11 mouse cellular contexts compared by ENCODE assay signal in the genomic region with DNA sequence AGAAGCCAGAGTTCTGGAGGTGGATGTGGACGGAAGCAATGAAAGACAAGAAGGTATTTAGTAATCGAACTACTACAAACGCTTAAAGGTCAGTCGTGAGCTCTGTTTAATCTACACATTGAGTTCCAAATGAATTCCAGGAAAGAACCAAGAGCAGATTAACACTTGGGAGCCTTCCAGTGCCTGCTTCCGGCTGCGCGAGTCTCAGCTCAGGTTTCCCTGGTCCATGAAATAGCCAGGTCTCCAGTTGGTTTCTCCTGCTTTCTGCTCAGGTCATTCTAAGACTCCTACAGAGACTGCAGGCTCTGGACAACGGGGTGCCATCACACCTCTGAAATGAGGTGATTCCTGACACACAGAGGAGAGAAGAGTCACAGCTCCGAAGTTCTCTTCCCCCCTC. TPM values are rescaled to one million over a fixed set of nuclear protein-coding genes. Genes with fewer than 3 reads are reported as not detected.
DNase-seq lines count a peak whose midpoint lies in the region; ATAC-seq lines count a peak whose summit lies in the region.
"Had no signal": no experiment of that assay in that cellular context is flagged by ENCODE, and none has a peak within 500 bp of the region (broad histone marks: within the 10 kb centered on the region; RNA-seq: fewer than 3 reads in every experiment).

No protein-coding gene starts in this region.

- H3K27me3 ChIP-seq in hindbrain, embryonic 14.5 days (ENCODE audit: control insufficient read depth, insufficient read depth, low read length), result no peaks in the 10 kb centered on the region
- no peaks in the 10 kb centered on the region; the same call in 1 of the 2 replicates for H3K27me3 ChIP-seq in hindbrain, embryonic 12.5 days
- no peaks in the 10 kb centered on the region for H3K27me3 ChIP-seq in embryonic facial prominence, embryonic 13.5 days
- no peaks in the 10 kb centered on the region for H3K27me3 ChIP-seq in limb, embryonic 11.5 days (ENCODE audit: control insufficient read depth, insufficient read depth, low read length)
- H3K27me3 ChIP-seq: neural tube, embryonic 12.5 days had no signal

- H3K27ac ChIP-seq in hindbrain, embryonic 14.5 days, result no peak overlapping the region
- no peak overlapping the region for H3K27ac ChIP-seq in hindbrain, embryonic 12.5 days
- H3K27ac ChIP-seq in embryonic facial prominence, embryonic 13.5 days, result no peak overlapping the region
- H3K27ac ChIP-seq in limb, embryonic 11.5 days (replicated peaks; ENCODE audit: low read depth, low read length), result peak overlapping the region; percentile 56; the same call in 1 of the 2 replicates
- H3K27ac ChIP-seq: macrophage; neural tube, embryonic 12.5 days had no signal

- H3K9ac ChIP-seq in hindbrain, embryonic 14.5 days, result no peak overlapping the region
- no peak overlapping the region for H3K9ac ChIP-seq in hindbrain, embryonic 12.5 days
- H3K9ac ChIP-seq in embryonic facial prominence, embryonic 13.5 days, result no peak overlapping the region
- H3K9ac ChIP-seq in limb, embryonic 11.5 days (ENCODE audit: low read length), result no peak overlapping the region
- H3K9ac ChIP-seq: neural tube, embryonic 12.5 days had no signal

- H3K9me3 ChIP-seq in hindbrain, embryonic 14.5 days (ENCODE audit: control insufficient read depth, low read length), result no peaks in the 10 kb centered on the region
- no peaks in the 10 kb centered on the region for H3K9me3 ChIP-seq in hindbrain, embryonic 12.5 days (replicated peaks)
- H3K9me3 ChIP-seq in embryonic facial prominence, embryonic 13.5 days, result no peaks in the 10 kb centered on the region
- H3K9me3 ChIP-seq in limb, embryonic 11.5 days (ENCODE audit: control insufficient read depth, low read length), result no peaks in the 10 kb centered on the region
- H3K9me3 ChIP-seq: neural tube, embryonic 12.5 days had no signal

- no peak for ATAC-seq in hindbrain, embryonic 14.5 days (ENCODE audit: low FRiP score)
- ATAC-seq in hindbrain, embryonic 12.5 days (ENCODE audit: low FRiP score), result no peak
- ATAC-seq in embryonic facial prominence, embryonic 13.5 days (ENCODE audit: insufficient number of reproducible peaks, insufficient read depth, low FRiP score, low TSS enrichment, low read depth), result no peak
- ATAC-seq in limb, embryonic 11.5 days (ENCODE audit: insufficient number of reproducible peaks, low FRiP score, low TSS enrichment, low read depth), result no peak
- ATAC-seq: inflammation-experienced regulatory T-cells, adult 6 months had no signal

- H3K36me3 ChIP-seq in hindbrain, embryonic 14.5 days (replicated peaks; ENCODE audit: control insufficient read depth, insufficient read depth), result no peaks in the 10 kb centered on the region
- H3K36me3 ChIP-seq in hindbrain, embryonic 12.5 days, result no peaks in the 10 kb centered on the region
- H3K36me3 ChIP-seq in embryonic facial prominence, embryonic 13.5 days, result no peaks in the 10 kb centered on the region
- H3K36me3 ChIP-seq in limb, embryonic 11.5 days (ENCODE audit: control insufficient read depth, insufficient read depth, low read length), result no peaks in the 10 kb centered on the region
- H3K36me3 ChIP-seq: neural tube, embryonic 12.5 days had no signal

- 0 out of 2 replicates have a peak overlapping the region, but pooled peaks have one; percentile 19 for H3K4me2 ChIP-seq in hindbrain, embryonic 14.5 days (replicated peaks)
- no peak overlapping the region for H3K4me2 ChIP-seq in hindbrain, embryonic 12.5 days (replicated peaks)
- peak overlapping the region; percentile 32; the same call in 1 of the 2 replicates for H3K4me2 ChIP-seq in embryonic facial prominence, embryonic 13.5 days
- peak overlapping the region; percentile 17; the same call in 1 of the 2 replicates for H3K4me2 ChIP-seq in limb, embryonic 11.5 days (ENCODE audit: low read depth, severe bottlenecking)
- H3K4me2 ChIP-seq: neural tube, embryonic 12.5 days had no signal

- H3K4me1 ChIP-seq in hindbrain, embryonic 14.5 days (replicated peaks; ENCODE audit: control insufficient read depth, insufficient read depth, low read length), result peaks cover 5% of the 10 kb centered on the region; the same call in 1 of the 2 replicates
- peaks cover 3% of the 10 kb centered on the region; the same call in 1 of the 2 replicates for H3K4me1 ChIP-seq in hindbrain, embryonic 12.5 days
- H3K4me1 ChIP-seq in embryonic facial prominence, embryonic 13.5 days, result peaks cover 14% of the 10 kb centered on the region; the same call in 1 of the 2 replicates
- H3K4me1 ChIP-seq in limb, embryonic 11.5 days (ENCODE audit: control insufficient read depth, insufficient read depth, low read length), result 0 out of 2 replicates have a peak, but pooled peaks cover 4% of the 10 kb centered on the region

- no peak overlapping the region for H3K4me3 ChIP-seq in hindbrain, embryonic 14.5 days (replicated peaks; ENCODE audit: low read length)
- H3K4me3 ChIP-seq in hindbrain, embryonic 12.5 days, result no peak overlapping the region
- no peak overlapping the region for H3K4me3 ChIP-seq in embryonic facial prominence, embryonic 13.5 days
- H3K4me3 ChIP-seq in limb, embryonic 11.5 days (ENCODE audit: low read depth, low read length), result no peak overlapping the region
- H3K4me3 ChIP-seq: neural tube, embryonic 12.5 days had no signal

- no peak for DNase-seq in hindbrain, embryonic 14.5 days (ENCODE audit: low spot score)
- DNase-seq in ZHBTc4 (ENCODE audit: low read depth, low spot score), result peak; percentile 59
- peak; percentile 60 for DNase-seq in limb, embryonic 11.5 days (ENCODE audit: low spot score)
- no peak for DNase-seq in thymus, postnatal 14 days
- no peak for DNase-seq in right cerebral cortex, postnatal 4 days
- DNase-seq: right cerebral cortex, postnatal 14 days had no signal

- WGBS in hindbrain, embryonic 14.5 days, result 37% methylated on average over 9 of the region's 9 CpGs
- 31% methylated on average over 9 of the region's 9 CpGs for WGBS in hindbrain, embryonic 12.5 days
- WGBS in embryonic facial prominence, embryonic 13.5 days, result 19% methylated on average over 9 of the region's 9 CpGs
- 18% methylated on average over 9 of the region's 9 CpGs for WGBS in limb, embryonic 11.5 days

RNA-seq across cellular contexts. Expression of gene Cks2, which starts 34.0 kb away (rescaled TPM):
- 52.4 and 52.6 TPM in 2 replicates for polyA plus RNA-seq in hindbrain, embryonic 14.5 days (2014; fragmentation: Nextera tagmentation; extraction: Ambion mirVana)
- 161 and 183 TPM in 2 replicates for polyA plus RNA-seq in hindbrain, embryonic 12.5 days (2016; fragmentation: Nextera tagmentation; extraction: Ambion mirVana)
- polyA plus RNA-seq in embryonic facial prominence, embryonic 13.5 days (2015; fragmentation: Nextera tagmentation; extraction: Ambion mirVana), result 328 and 339 TPM in 2 replicates
- 464 and 467 TPM in 2 replicates for polyA plus RNA-seq in limb, embryonic 11.5 days (2014; fragmentation: Nextera tagmentation; extraction: Ambion mirVana)

RNA-seq across cellular contexts. Expression of gene Secisbp2, which starts 40.4 kb away (rescaled TPM):
- polyA plus RNA-seq in hindbrain, embryonic 14.5 days (2014; fragmentation: Nextera tagmentation; extraction: Ambion mirVana), result 27.2 and 28.3 TPM in 2 replicates
- 28.9 and 34.4 TPM in 2 replicates for polyA plus RNA-seq in hindbrain, embryonic 12.5 days (2016; fragmentation: Nextera tagmentation; extraction: Ambion mirVana)
- 36.1 and 38.3 TPM in 2 replicates for polyA plus RNA-seq in embryonic facial prominence, embryonic 13.5 days (2015; fragmentation: Nextera tagmentation; extraction: Ambion mirVana)
- polyA plus RNA-seq in limb, embryonic 11.5 days (2014; fragmentation: Nextera tagmentation; extraction: Ambion mirVana), result 18.8 and 23.2 TPM in 2 replicates

RNA-seq across cellular contexts. Expression of gene Shc3, which starts 41.8 kb away (rescaled TPM):
- polyA plus RNA-seq in hindbrain, embryonic 14.5 days (2014; fragmentation: Nextera tagmentation; extraction: Ambion mirVana), result 7.2 and 11.6 TPM in 2 replicates
- 5.1 and 7.0 TPM in 2 replicates for polyA plus RNA-seq in hindbrain, embryonic 12.5 days (2016; fragmentation: Nextera tagmentation; extraction: Ambion mirVana)
- 2.3 and 3.1 TPM in 2 replicates for polyA plus RNA-seq in embryonic facial prominence, embryonic 13.5 days (2015; fragmentation: Nextera tagmentation; extraction: Ambion mirVana)
- polyA plus RNA-seq in limb, embryonic 11.5 days (2014; fragmentation: Nextera tagmentation; extraction: Ambion mirVana), result 0.32 and 0.50 TPM in 2 replicates
- polyA plus RNA-seq: inflammation-experienced regulatory T-cells, adult 6 months; macrophage had no signal

Comparison
In these comparisons a context has a peak if more than half of its experiments do, and no peak if none do; other contexts are left out.
1. DNase-seq: peak in ZHBTc4 (single experiment) and limb, embryonic 11.5 days (single experiment); none in hindbrain, embryonic 14.5 days (single experiment), thymus, postnatal 14 days (single experiment) and right cerebral cortex, postnatal 4 days (single experiment).